Mouse (Mus musculus) monocyte, adult 2 months (primary cell): ENCODE results near the gene Kif26b.

Experiments used
- DNase-seq, 2 experiments: peaks; one replicate each; pipeline ENCODE4 v3.0.0; 2022; ENCODE audit warnings: low spot score in 2 of 2, low read depth in 1 of 2

Gene Kif26b

GRCm38 (mm10) chr1:178528431-178529351 lies at the start of gene Kif26b:
Gene Kif26b, plus strand, starts transcription at chr1:178529125.
- DNase-seq = no peak

DNA sequence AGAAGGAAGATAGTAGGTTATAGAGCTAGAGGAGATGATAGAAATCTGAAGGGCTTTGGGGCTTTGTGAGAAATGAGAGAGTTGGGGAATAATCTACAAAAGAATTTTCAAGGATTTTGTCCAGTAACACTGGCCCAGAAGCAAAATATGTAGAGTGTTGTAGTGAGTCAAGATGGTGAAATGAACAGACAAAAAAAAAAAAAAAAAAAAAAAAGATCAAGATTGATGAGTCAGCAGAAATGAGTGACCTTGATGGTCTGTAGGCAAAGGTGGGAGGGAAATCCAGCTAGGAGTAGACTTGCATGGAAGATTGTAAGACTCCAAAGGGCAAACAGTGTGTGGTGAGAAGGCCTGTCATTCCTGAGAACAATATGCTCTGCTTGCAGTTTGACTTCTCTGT lies 45.1 kb upstream of the Kif26b start:
- no peak for DNase-seq

- no peak for DNase-seq
Measured at GRCm38 (mm10) chr1:178485138-178485867, 43.6 kb upstream of the Kif26b start.

- DNase-seq = no peak
Measured at GRCm38 (mm10) chr1:178485868-178486220, 43.1 kb upstream of the Kif26b start.

DNA sequence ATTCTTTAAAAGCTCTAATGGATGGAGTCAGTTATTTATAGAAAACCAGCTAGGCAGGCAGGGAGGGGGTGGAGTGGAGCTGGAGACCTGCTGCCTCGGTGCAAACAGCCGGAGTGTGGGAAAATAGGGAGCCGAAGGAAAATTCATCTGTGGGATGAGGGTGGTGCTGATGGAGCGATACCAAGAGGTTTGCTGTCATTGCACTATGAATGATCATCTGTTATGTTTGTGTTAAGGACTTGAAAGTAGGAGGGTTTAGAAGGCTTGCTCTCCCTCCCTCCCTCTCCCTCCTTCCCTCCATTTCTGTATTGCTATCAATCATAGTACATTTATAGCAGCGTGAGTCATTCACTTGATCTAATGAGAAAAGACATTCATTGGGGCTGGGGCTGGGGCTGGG lies 42.1 kb upstream of the Kif26b start:
- no peak for DNase-seq

GRCm38 (mm10) chr1:178489127-178489526 lies 39.8 kb upstream of the Kif26b start:
- DNase-seq = no peak

GRCm38 (mm10) chr1:178491733-178492132 lies 37.2 kb upstream of the Kif26b start:
- no peak for DNase-seq

DNA sequence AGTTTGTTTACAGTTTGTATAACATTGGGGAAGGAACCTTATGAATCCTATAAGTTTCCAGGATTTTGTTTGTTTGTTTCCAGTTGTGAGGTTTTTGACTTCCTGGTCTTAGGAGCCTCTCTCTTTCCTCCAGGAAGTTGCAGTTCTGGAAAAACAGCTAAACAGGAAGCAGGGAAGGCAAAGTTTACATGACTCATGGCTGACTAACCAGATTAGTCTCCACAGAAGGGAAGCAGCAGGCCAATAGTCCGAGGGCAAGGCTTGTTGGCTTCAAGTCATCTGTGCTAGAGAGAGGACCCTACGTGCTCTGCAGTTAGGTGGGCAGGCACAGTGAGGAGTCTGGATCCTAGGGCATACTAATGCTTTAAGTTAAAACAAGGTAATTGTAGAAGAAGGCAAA lies 36.4 kb upstream of the Kif26b start:
- DNase-seq = no peak

GRCm38 (mm10) chr1:178496186-178496585 lies 32.7 kb upstream of the Kif26b start:
- DNase-seq = no peak

GRCm38 (mm10) chr1:178496841-178497240 lies 32.1 kb upstream of the Kif26b start:
- DNase-seq = no peak

DNA sequence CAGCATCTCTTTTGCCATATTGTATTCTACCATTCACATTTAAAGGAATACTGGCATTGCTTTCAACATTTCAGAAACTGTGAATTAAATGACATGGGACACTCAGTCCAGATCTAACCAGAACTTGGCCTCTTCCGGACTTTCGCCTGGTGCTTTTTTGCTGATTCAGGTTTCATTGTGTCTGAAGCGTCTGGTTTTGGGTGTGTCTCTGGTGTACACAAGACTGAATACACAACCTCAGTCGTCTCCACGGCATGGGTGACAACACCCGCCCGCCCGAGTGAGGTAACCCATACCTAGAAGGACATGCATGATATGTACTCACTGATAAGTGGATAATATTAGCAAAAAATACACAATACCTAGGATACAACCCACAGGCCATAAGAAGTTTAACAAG lies 22.0 kb upstream of the Kif26b start:
- DNase-seq = no peak

DNA sequence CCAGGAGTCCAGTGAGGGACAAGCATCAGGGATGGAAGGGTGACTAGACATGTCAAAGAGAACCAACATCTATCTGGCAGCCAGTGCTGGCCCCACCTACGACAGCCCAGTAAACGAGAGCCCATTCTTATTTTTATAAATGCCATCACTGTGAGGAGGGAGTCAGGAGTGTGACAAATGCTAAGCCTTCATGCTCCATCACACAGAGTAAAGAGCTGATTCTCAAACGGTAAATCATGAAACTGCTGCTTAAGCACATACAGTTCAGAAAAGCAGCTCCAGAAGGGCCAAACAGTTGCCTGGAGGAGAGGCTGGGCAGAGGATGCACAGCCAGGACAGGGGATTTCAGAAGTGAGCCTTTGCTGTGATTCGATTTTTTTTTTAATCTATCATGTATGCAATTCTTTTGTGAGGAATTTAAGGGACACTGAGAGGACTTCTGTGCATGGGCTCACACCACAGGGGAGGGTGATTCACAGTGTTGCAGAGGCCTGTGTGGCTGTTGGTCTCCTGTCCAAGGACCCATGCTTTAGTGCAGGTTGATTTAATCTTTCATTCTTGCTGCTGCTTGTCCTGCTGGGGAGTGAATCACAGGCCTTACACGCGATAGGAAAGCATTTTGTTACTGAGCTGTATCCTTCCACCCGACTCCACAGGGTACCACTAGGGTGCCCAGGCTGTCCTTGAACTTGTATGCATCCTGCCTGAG lies 16.4 kb upstream of the Kif26b start:
- DNase-seq = no peak

DNA sequence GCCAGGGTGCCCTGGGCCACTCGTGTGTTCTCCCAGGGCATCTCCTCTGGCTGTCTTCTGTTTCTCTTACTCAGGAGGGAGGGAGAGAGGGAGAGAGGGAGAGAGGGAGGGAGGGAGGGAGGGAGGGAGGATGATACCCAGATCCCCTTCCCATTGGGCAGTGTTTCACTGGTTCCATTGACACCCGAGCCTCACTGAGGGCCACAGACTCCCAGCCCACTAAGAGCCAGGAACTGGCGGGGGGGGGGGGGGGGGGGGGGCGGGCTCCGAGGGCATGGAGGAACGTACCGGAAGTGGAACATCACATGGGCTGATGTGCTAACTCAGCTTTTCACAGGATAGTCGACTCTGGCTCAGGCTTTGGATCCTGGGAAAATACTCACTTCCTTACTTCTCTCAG lies 15.0 kb upstream of the Kif26b start:
- DNase-seq = no peak

DNA sequence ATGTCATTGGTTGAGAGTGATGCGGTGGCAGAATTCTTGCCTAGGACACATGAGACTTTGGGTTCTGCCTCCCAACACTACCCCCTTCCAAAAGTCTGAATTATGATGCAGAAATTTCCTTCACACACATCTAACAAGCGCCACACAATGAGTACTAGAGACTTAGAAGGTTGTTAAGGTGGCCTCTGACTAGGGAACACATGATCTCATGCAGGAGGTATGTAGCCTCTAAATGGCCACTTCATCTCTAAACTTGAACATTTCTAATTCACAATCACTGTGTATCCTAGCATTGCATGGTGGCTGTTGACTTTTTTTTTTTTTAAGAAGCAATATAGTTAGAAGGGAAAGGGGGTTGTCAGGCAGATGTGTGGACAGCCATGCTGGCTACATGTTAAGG lies 13.1 kb upstream of the Kif26b start:
- DNase-seq = no peak

- no peak for DNase-seq
Measured at GRCm38 (mm10) chr1:178522389-178522788, 6.5 kb upstream of the Kif26b start.

- no peak for DNase-seq
Measured at GRCm38 (mm10) chr1:178523152-178523551, 5.8 kb upstream of the Kif26b start.

DNA sequence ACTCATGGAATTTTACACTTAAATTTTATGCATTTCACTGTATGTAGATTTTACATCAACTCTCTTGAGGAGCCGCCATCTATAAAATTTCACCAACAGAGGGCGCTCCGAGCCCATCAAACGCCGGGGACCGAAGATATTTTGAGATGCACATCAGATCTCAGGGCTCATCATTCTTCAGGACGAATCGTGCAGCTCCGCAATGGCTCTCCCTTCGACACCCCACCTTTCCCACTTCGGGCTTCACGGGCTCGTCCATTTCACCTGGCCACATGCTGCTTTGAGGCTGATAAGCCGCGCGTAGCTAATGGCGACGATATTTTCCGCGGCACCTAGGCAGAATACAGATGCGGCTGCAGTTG lies 1.8 kb upstream of the Kif26b start:
- peak in 1 of 2 experiments; percentile 32 for DNase-seq

DNA sequence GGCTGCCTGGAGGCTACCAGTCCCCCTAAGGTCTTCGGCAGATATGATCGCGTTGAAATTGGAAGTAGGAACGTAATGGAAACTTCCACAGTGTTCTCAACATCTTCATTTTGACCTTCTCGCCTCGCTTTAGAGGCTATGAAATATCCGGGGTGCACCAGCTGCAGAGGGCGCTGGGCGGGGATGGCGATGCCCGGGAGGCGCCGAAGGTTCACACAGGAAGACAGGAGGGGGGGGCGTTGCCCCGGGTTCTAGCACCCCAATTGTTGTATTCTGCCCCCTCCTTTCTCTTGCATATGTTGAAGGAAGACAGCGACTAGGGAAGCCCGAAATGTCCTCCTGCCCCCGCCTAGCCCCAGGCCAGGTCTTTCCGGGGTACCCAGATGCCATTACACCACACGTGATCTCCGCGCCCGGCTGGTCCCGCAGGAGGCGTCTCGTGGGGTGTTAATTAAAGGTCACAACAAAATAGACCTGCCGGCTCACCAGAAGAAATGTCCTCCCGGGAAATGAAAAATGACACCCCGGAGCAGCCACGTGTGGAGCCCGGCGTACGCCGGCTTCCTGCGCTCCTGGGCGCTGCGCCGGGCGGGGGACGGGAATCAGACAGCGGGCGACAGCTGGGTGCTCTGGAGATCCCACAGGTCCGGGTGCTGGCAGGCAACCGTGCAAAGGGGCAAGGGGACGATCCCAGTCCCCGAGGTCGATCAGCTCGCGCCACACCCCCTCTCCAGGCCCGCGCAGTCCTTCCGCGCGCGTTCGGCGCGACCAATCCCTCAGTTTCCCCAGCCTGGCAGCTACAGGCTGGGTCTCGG lies 1.2 kb upstream of the Kif26b start:
- DNase-seq = no peak

GRCm38 (mm10) chr1:178529512-178530300 lies 781 bp downstream of the Kif26b start:
- DNase-seq = no peak
